Mouse (Mus musculus) lung, adult 2 months (tissue): ENCODE data around the gene Idh3b. TPM values are rescaled to one million over a fixed set of nuclear protein-coding genes. Genes with fewer than 3 reads are reported as not detected.

Experiments
- DNase-seq: peaks from one replicate; pipeline ENCODE4 v3.0.0; 2022
- H3K4me1 ChIP-seq: fragments of 200-500 bp; 2 replicates; pipeline ENCODE4 v1.6.1; 2011; ENCODE audit warnings: low read length; ENCODE audit not compliant: control insufficient read depth, insufficient read depth
- H3K4me3 ChIP-seq: fragments of 200-500 bp; replicated peaks from 2 replicates; pipeline ENCODE3; 2011; ENCODE audit warnings: low read depth, mild to moderate bottlenecking, control low read depth, low read length; ENCODE audit errors: extremely low read depth
- CTCF ChIP-seq: fragments of 200-500 bp; IDR thresholded peaks from 2 replicates; pipeline ENCODE4 v1.5.1; 2011; ENCODE audit warnings: mild to moderate bottlenecking, low read length, control low read depth; ENCODE audit not compliant: insufficient read depth
- POLR2A ChIP-seq: fragments of 200-500 bp; IDR thresholded peaks from 2 replicates; pipeline ENCODE4 v1.6.1; 2011; ENCODE audit warnings: low read depth, mild to moderate bottlenecking, control low read depth, low read length, borderline replicate concordance; ENCODE audit errors: extremely low read depth
- WGBS: fragments of 180-500 bp; shearing (Covaris S2); methylation state at CpG from one replicate; pipeline ENCODE4 v1.1.7; 2018; 5-methylcytosine and 5-hydroxymethylcytosine counted together
- polyA plus RNA-seq: library from polyadenylated mRNA; depleted of rRNA; stranded (reverse); fragments of >200 nt; gene quantifications from 2 replicates; pipeline ENCODE4 v1.2.3, GENCODE M21; 2012; rRNA removed

Gene Idh3b
- polyA plus RNA-seq, 1 experiment: 133 TPM

- Histone ChIP-seq H3K4me1 (peaks cover 3% of the 10 kb centered on the region; the same call in 1 of the 2 replicates), H3K4me3 (peak within 1 kb of the TSS; percentile 79)
- TF ChIP-seq CTCF (no peak), POLR2A (peak; percentile 97)
- WGBS: under 1% methylated on average over 68 of the region's 68 CpGs
- peak; percentile 98 for DNase-seq
Measured at GRCm38 (mm10) chr2:130274149-130274861, 10.0 kb downstream of the Idh3b start, which contains the start of gene Nop56. Gene Nop56 (plus strand): TSS chr2:130274430.

- DNase-seq: no peak
- Histone ChIP-seq H3K4me1 (peaks cover 3% of the 10 kb centered on the region; the same call in 1 of the 2 replicates), H3K4me3 (peak overlapping the region; percentile 74)
- TF ChIP-seq CTCF (no peak), POLR2A (no peak)
- WGBS: 2% methylated on average over 14 of the region's 14 CpGs
Measured at GRCm38 (mm10) chr2:130273732-130274131, 10.6 kb downstream of the Idh3b start.

GRCm38 (mm10) chr2:130268074-130268473 lies 16.3 kb downstream of the Idh3b start:
- Histone ChIP-seq H3K4me1 (no peaks in the 10 kb centered on the region), H3K4me3 (no peak overlapping the region)
- no peak for DNase-seq
- WGBS: 59% methylated on average over 7 of the region's 7 CpGs
- TF ChIP-seq POLR2A (no peak), CTCF (no peak)

GRCm38 (mm10) chr2:130265520-130265919 lies 18.8 kb downstream of the Idh3b start:
- DNase-seq: no peak
- TF ChIP-seq CTCF: no peak
- no peaks in the 10 kb centered on the region for H3K4me1 ChIP-seq
- 50% methylated on average over 1 of the region's 1 CpGs for WGBS
- no peak overlapping the region for H3K4me3 ChIP-seq

GRCm38 (mm10) chr2:130262398-130262797 lies 21.9 kb downstream of the Idh3b start:
- no peak overlapping the region for H3K4me3 ChIP-seq
- no peaks in the 10 kb centered on the region for H3K4me1 ChIP-seq
- WGBS: 34% methylated on average over 2 of the region's 2 CpGs
- no peak for DNase-seq
- no peak for TF ChIP-seq POLR2A
- no peak for TF ChIP-seq CTCF

GRCm38 (mm10) chr2:130261914-130262313 lies 22.4 kb downstream of the Idh3b start:
- TF ChIP-seq POLR2A (no peak), CTCF (no peak)
- DNase-seq: no peak
- H3K4me3 ChIP-seq: no peak overlapping the region
- 61% methylated on average over 2 of the region's 2 CpGs for WGBS
- H3K4me1 ChIP-seq: no peaks in the 10 kb centered on the region

- no peak overlapping the region for H3K4me3 ChIP-seq
- H3K4me1 ChIP-seq: no peaks in the 10 kb centered on the region
- TF ChIP-seq POLR2A: no peak
- TF ChIP-seq CTCF: no peak
- no peak for DNase-seq
- WGBS: 71% methylated on average over 4 of the region's 4 CpGs
Measured at GRCm38 (mm10) chr2:130260822-130261221, 23.5 kb downstream of the Idh3b start.

GRCm38 (mm10) chr2:130256762-130257161 lies 27.6 kb downstream of the Idh3b start:
- no peak for DNase-seq
- no peaks in the 10 kb centered on the region for H3K4me1 ChIP-seq
- 67% methylated on average over 4 of the region's 4 CpGs for WGBS
- TF ChIP-seq POLR2A: no peak
- no peak for TF ChIP-seq CTCF
- H3K4me3 ChIP-seq: no peak overlapping the region

- no peak for TF ChIP-seq POLR2A
- TF ChIP-seq CTCF: no peak
- Histone ChIP-seq H3K4me3 (no peak overlapping the region), H3K4me1 (no peaks in the 10 kb centered on the region)
- 66% methylated on average over 7 of the region's 7 CpGs for WGBS
- DNase-seq: no peak
Measured at GRCm38 (mm10) chr2:130248226-130248625, 36.1 kb downstream of the Idh3b start.

- Histone ChIP-seq H3K4me3 (no peak overlapping the region), H3K4me1 (no peaks in the 10 kb centered on the region)
- peak; percentile 5 for DNase-seq
- WGBS: 42% methylated on average over 9 of the region's 9 CpGs
- peak; percentile 21; the same call in 1 of the 2 replicates for TF ChIP-seq CTCF
- TF ChIP-seq POLR2A: no peak
Measured at GRCm38 (mm10) chr2:130246912-130247311, 37.4 kb downstream of the Idh3b start.

Other genes starting within 250 kb of the Idh3b start
- not detected in 2 replicates for gene Tgm6, start 172.1 kb downstream of the Idh3b start, polyA plus RNA-seq
- gene Snrpb, start 105.1 kb downstream of the Idh3b start, polyA plus RNA-seq: 245 and 297 TPM in 2 replicates
- not detected in 2 replicates for gene Tmc2, start 89.4 kb downstream of the Idh3b start, polyA plus RNA-seq
- gene Nop56, start 10.1 kb downstream of the Idh3b start, polyA plus RNA-seq: 30.6 and 46.7 TPM in 2 replicates
- gene Ebf4, start 10.6 kb upstream of the Idh3b start, polyA plus RNA-seq: 3.6 and 3.8 TPM in 2 replicates
- gene Cpxm1, start 113.0 kb upstream of the Idh3b start, polyA plus RNA-seq: 17.6 and 20.5 TPM in 2 replicates
- gene Gm28372, start 120.7 kb upstream of the Idh3b start, polyA plus RNA-seq: not detected in 2 replicates
- not detected in 2 replicates for gene 1700020A23Rik, start 120.7 kb upstream of the Idh3b start, polyA plus RNA-seq
- not detected in 2 replicates for gene Tmem239, start 121.9 kb upstream of the Idh3b start, polyA plus RNA-seq
- gene Vps16, start 139.8 kb upstream of the Idh3b start, polyA plus RNA-seq: 45.3 and 67.2 TPM in 2 replicates
- 31.7 and 33.2 TPM in 2 replicates for gene Pced1a, start 140.2 kb upstream of the Idh3b start, polyA plus RNA-seq
- 56.5 and 64.3 TPM in 2 replicates for gene Ptpra, start 165.7 kb upstream of the Idh3b start, polyA plus RNA-seq